Mouse (Mus musculus): ENCODE results near the gene Glmn. TPM values are rescaled to one million over a fixed set of nuclear protein-coding genes. Genes with fewer than 3 reads are reported as not detected.

Glmn gene
- 1 to 10 TPM; 1.8 to 3.2 TPM for total RNA-seq (2023)

GRCm38 (mm10) chr5:107597301-107598077 lies at the start of gene Glmn, which contains the start of gene Rpap2:
TSS of gene Glmn (minus strand) at chr5:107597888.
TSS of gene Rpap2 (plus strand) at chr5:107597373.

GRCm38 (mm10) chr5:107534581-107534980 lies 63.1 kb downstream of the Glmn start, which contains the start of gene 1700028K03Rik:
TSS of gene 1700028K03Rik (plus strand) at chr5:107534709.

GRCm38 (mm10) chr5:107507321-107507720 lies 90.4 kb downstream of the Glmn start, which contains the start of gene Gm42669:
TSS of gene Gm42669 (plus strand) at chr5:107507621.

Other genes starting within 250 kb of the Glmn start
- gene Ephx4, start 195.2 kb downstream of the Glmn start, total RNA-seq (2023) = not detected
- gene Lpcat2b, start 166.3 kb downstream of the Glmn start, total RNA-seq (2023) = not detected
- 1 to 10 TPM; 3.2 to 5.1 TPM for gene Btbd8, start 159.9 kb downstream of the Glmn start, total RNA-seq (2023)
- gene Gm42669, start 90.3 kb downstream of the Glmn start, total RNA-seq (2023) = under 1 TPM in 1 of 2 experiments, not detected in 1; 0.13 TPM
- gene 1700028K03Rik, start 63.2 kb downstream of the Glmn start, total RNA-seq (2023) = not detected
- 10 to 100 TPM in 1 of 2 experiments, 1 to 10 TPM in 1; 7.4 to 10.2 TPM for gene Rpap2, start 515 bp downstream of the Glmn start, total RNA-seq (2023)
- gene Gfi1, start 128.1 kb upstream of the Glmn start, total RNA-seq (2023) = 10 to 100 TPM; 20.5 to 21.1 TPM
- under 1 TPM in 1 of 2 experiments, not detected in 1; 0.20 TPM for gene Ube2d2b, start 232.2 kb upstream of the Glmn start, total RNA-seq (2023)